Mouse (Mus musculus) heart, adult 2 months (tissue): ENCODE results near the gene Dnajb7. TPM values are rescaled to one million over a fixed set of nuclear protein-coding genes. Genes with fewer than 3 reads are reported as not detected.

Source experiments
- DNase-seq, 2 experiments: peaks; one replicate each; pipeline ENCODE4 v3.0.0; 2021
- H3K27ac ChIP-seq: fragments of 200-600 bp; 2 replicates; pipeline ENCODE4 v1.8.1; 2022
- H3K27me3 ChIP-seq: fragments of 200-500 bp; 2 replicates; pipeline ENCODE4 v1.6.1; 2012; ENCODE audit warnings: mild to moderate bottlenecking, low read length, inconsistent platforms, mixed read lengths; ENCODE audit not compliant: control insufficient read depth, insufficient read depth
- H3K36me3 ChIP-seq: fragments of 200-500 bp; 2 replicates; pipeline ENCODE4 v1.6.1; 2012; ENCODE audit warnings: low read length, inconsistent platforms; ENCODE audit not compliant: control insufficient read depth, insufficient read depth
- H3K4me1 ChIP-seq: fragments of 200-500 bp; 2 replicates; pipeline ENCODE4 v1.6.1; 2011; ENCODE audit warnings: low read length; ENCODE audit not compliant: control insufficient read depth, insufficient read depth
- H3K4me3 ChIP-seq: fragments of 200-600 bp; 2 replicates; pipeline ENCODE4 v1.8.1; 2022
- H3K79me2 ChIP-seq: fragments of 200-500 bp; replicated peaks from 2 replicates; pipeline ENCODE4 v1.6.1; 2012; ENCODE audit warnings: mild to moderate bottlenecking, inconsistent platforms, low read length, moderate library complexity, mixed read lengths; ENCODE audit not compliant: control insufficient read depth, insufficient read depth
- H3K9ac ChIP-seq: fragments of 200-500 bp; 2 replicates; pipeline ENCODE4 v1.6.1; 2012; ENCODE audit warnings: low read depth, mild to moderate bottlenecking, control low read depth, inconsistent platforms, low read length, mixed read lengths
- CTCF ChIP-seq: fragments of 200-600 bp; IDR thresholded peaks from 2 replicates; pipeline ENCODE4 v1.8.1; 2022; ENCODE audit warnings: antibody characterized with exemption, mild to moderate bottlenecking, moderate library complexity
- EP300 ChIP-seq: fragments of 200-500 bp; IDR thresholded peaks from 2 replicates; pipeline ENCODE4 v1.6.1; 2011; ENCODE audit warnings: low read depth, low read length, control low read depth; ENCODE audit not compliant: insufficient read depth
- POLR2A ChIP-seq: fragments of 200-500 bp; IDR thresholded peaks from 2 replicates; pipeline ENCODE4 v1.6.1; 2011; ENCODE audit warnings: mild to moderate bottlenecking, low read depth, low read length, control low read depth; ENCODE audit not compliant: insufficient read depth
- WGBS: fragments of 180-500 bp; shearing (Covaris S2); methylation state at CpG from one replicate; pipeline ENCODE4 v1.1.7; 2018; 5-methylcytosine and 5-hydroxymethylcytosine counted together
- intact Hi-C: fragments of 180-260 bp; cut with DNase I; formaldehyde crosslinking; loops from one replicate; pipeline ENCODE4 v1.15.1; 2025
- polyA plus RNA-seq: library from polyadenylated mRNA; depleted of rRNA; stranded (reverse); fragments of >200 nt; gene quantifications from 2 replicates; pipeline ENCODE4 v1.2.3, GENCODE M21; 2012
- total RNA-seq, 2 experiments: library from RNA; stranded (reverse); gene quantifications; 2 replicates each; pipeline ENCODE4 v1.2.3; 2021

The Dnajb7 gene
- total and polyA plus RNA-seq, 3 experiments, result not detected

GRCm38 (mm10) chr15:81399638-81400315 is 8.3 kb downstream of the Dnajb7 start, which contains the start of the genes St13 and Xpnpep3:
TSS of gene St13 (minus strand) at chr15:81400077.
TSS of gene Xpnpep3 (plus strand) at chr15:81400138.
- peak; percentile 97 to 100 for DNase-seq
- peak within 1 kb of the TSS; percentile 99 for H3K9ac ChIP-seq
- peaks cover 10% of the 10 kb centered on the region for H3K36me3 ChIP-seq
- intact Hi-C loops, result loop anchor here (2.0 kb wide), 1 partner anchor 39 kb away; the partner anchor contains the start of gene Slc25a17
- TF ChIP-seq POLR2A (peak; percentile 47; the same call in 1 of the 2 replicates), CTCF (no peak), EP300 (peak; percentile 94)
- peaks cover 2% of the 10 kb centered on the region for H3K4me1 ChIP-seq
- H3K27me3 ChIP-seq, result no peaks in the 10 kb centered on the region
- peak within 1 kb of the TSS; percentile 85 for H3K4me3 ChIP-seq
- no peaks in the 10 kb centered on the region for H3K79me2 ChIP-seq
- under 1% methylated on average over 50 of the region's 50 CpGs for WGBS
- peak within 1 kb of the TSS; percentile 100 for H3K27ac ChIP-seq

- H3K36me3 ChIP-seq, result peaks cover 13% of the 10 kb centered on the region
- peak overlapping the region; percentile 99 for H3K9ac ChIP-seq
- no peaks in the 10 kb centered on the region for H3K27me3 ChIP-seq
- TF ChIP-seq CTCF (no peak), EP300 (no peak), POLR2A (no peak)
- H3K4me3 ChIP-seq, result peak overlapping the region; percentile 85
- intact Hi-C loops, result no loop called here
- peaks cover 2% of the 10 kb centered on the region for H3K4me1 ChIP-seq
- DNase-seq, result no peak
- WGBS, result under 1% methylated on average over 19 of the region's 21 CpGs
- H3K27ac ChIP-seq, result peak overlapping the region; percentile 100
- no peaks in the 10 kb centered on the region for H3K79me2 ChIP-seq
Observed at GRCm38 (mm10) chr15:81399297-81399637, 8.8 kb downstream of the Dnajb7 start.

- Histone ChIP-seq H3K4me1 (peaks cover 3% of the 10 kb centered on the region), H3K27me3 (no peaks in the 10 kb centered on the region), H3K4me3 (no peak overlapping the region), H3K36me3 (peaks cover 15% of the 10 kb centered on the region), H3K9ac (no peak overlapping the region), H3K79me2 (no peaks in the 10 kb centered on the region), H3K27ac (no peak overlapping the region; the same call in 1 of the 2 replicates)
- DNase-seq, result no peak
- intact Hi-C loops, result no loop called here
- no peak for TF ChIP-seq CTCF
- no peak for TF ChIP-seq EP300
- no peak for TF ChIP-seq POLR2A
Observed at GRCm38 (mm10) chr15:81398189-81398588, 9.9 kb downstream of the Dnajb7 start.

GRCm38 (mm10) chr15:81394211-81394915 is 13.7 kb downstream of the Dnajb7 start:
- TF ChIP-seq POLR2A (no peak), EP300 (no peak), CTCF (no peak)
- no peak overlapping the region for H3K9ac ChIP-seq
- 70% methylated on average over 8 of the region's 8 CpGs for WGBS

GRCm38 (mm10) chr15:81392997-81393396 is 15.1 kb downstream of the Dnajb7 start:
- DNase-seq, result peak; percentile 24 to 44
- H3K36me3 ChIP-seq, result peaks cover 11% of the 10 kb centered on the region
- no peak overlapping the region for H3K4me3 ChIP-seq
- H3K79me2 ChIP-seq, result no peaks in the 10 kb centered on the region
- no peak for TF ChIP-seq POLR2A
- TF ChIP-seq CTCF, result no peak
- TF ChIP-seq EP300, result no peak
- intact Hi-C loops, result no loop called here
- H3K27me3 ChIP-seq, result no peaks in the 10 kb centered on the region
- no peak overlapping the region for H3K27ac ChIP-seq
- no peak overlapping the region for H3K9ac ChIP-seq
- peaks cover 1% of the 10 kb centered on the region for H3K4me1 ChIP-seq

More at GRCm38 (mm10) chr15:81394211-81394915, 13.7 kb downstream of the Dnajb7 start:
- no peak for DNase-seq
- no peaks in the 10 kb centered on the region for H3K79me2 ChIP-seq
- H3K4me3 ChIP-seq, result no peak overlapping the region
- peaks cover 3% of the 10 kb centered on the region for H3K4me1 ChIP-seq
- no peaks in the 10 kb centered on the region for H3K27me3 ChIP-seq
- no peak overlapping the region for H3K27ac ChIP-seq
- H3K36me3 ChIP-seq, result peaks cover 15% of the 10 kb centered on the region
- intact Hi-C loops, result no loop called here

- Histone ChIP-seq H3K27ac (no peak overlapping the region), H3K9ac (no peak overlapping the region), H3K27me3 (no peaks in the 10 kb centered on the region), H3K4me1 (no peaks in the 10 kb centered on the region), H3K36me3 (peaks cover 3% of the 10 kb centered on the region), H3K4me3 (no peak overlapping the region), H3K79me2 (no peaks in the 10 kb centered on the region; the same call in 1 of the 2 replicates)
- intact Hi-C loops, result no loop called here
- 97% methylated on average over 5 of the region's 5 CpGs for WGBS
- no peak for TF ChIP-seq EP300
- no peak for TF ChIP-seq POLR2A
- peak; percentile 43 for TF ChIP-seq CTCF
- no peak for DNase-seq
Observed at GRCm38 (mm10) chr15:81386327-81386726, 21.8 kb downstream of the Dnajb7 start.
